8 mouse cellular contexts compared by ENCODE assay signal in the genomic region with DNA sequence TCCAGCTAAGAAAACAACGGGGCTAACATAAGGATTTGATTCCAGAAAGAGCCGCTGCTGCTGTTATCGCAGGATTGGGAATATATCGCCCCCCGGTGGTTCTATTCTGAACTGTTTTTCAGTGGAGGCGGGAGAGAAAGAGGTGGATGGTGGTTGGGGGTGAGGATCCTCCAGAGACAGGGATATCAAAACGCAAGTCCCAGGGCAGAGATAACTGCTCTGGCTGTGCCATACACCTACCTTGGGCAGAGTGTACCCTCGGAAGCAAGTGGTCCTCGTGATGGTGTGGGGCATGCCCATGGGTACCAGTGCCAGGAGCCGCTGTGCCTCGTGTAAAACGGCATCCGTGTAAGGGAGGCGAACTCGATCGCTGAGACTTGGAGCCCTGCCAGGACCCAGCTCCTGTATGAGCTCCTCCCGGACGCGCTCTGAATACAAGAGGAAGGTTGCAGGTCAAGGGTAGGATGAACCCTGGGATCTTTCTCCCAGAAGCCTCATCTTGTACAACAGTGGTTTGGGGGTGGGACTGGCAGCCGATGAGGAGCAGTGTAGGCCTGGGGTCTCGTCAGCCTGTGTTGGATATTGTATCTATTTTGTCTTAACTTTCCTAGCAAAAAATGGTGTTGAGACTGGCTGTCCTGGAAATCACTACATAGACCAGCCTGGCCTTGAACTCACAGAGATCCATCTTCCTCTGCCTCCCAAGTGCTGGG. TPM values are rescaled to one million over a fixed set of nuclear protein-coding genes. Genes with fewer than 3 reads are reported as not detected.
DNase-seq lines count a peak whose midpoint lies in the region; ATAC-seq lines count a peak whose summit lies in the region.

No protein-coding gene starts in this region.

- 34% methylated on average over 21 of the region's 21 CpGs for WGBS in hindbrain, embryonic 11.5 days
- WGBS in lung, embryonic 15.5 days = 13% methylated on average over 21 of the region's 21 CpGs

- no peak overlapping the region for H3K27ac ChIP-seq in hindbrain, embryonic 11.5 days (ENCODE audit: low read depth, low read length)
- no peak overlapping the region for H3K27ac ChIP-seq in lung, embryonic 15.5 days

- peak; percentile 62; the same call in 1 of the 2 replicates for ATAC-seq in hindbrain, embryonic 11.5 days (ENCODE audit: low FRiP score)
- ATAC-seq in lung, embryonic 15.5 days (ENCODE audit: borderline replicate concordance, extremely low read depth, low FRiP score, low TSS enrichment) = peak; percentile 24; the same call in 1 of the 2 replicates

- no peaks in the 10 kb centered on the region for H3K9me3 ChIP-seq in hindbrain, embryonic 11.5 days (ENCODE audit: control insufficient read depth, low read length)
- no peaks in the 10 kb centered on the region for H3K9me3 ChIP-seq in lung, embryonic 15.5 days

- no peak overlapping the region for H3K4me2 ChIP-seq in hindbrain, embryonic 11.5 days (replicated peaks; ENCODE audit: low read depth, low read length)
- peak overlapping the region; percentile 51 for H3K4me2 ChIP-seq in lung, embryonic 15.5 days

- no peak overlapping the region for H3K9ac ChIP-seq in hindbrain, embryonic 11.5 days (ENCODE audit: low read depth, low read length)
- H3K9ac ChIP-seq in lung, embryonic 15.5 days = peak overlapping the region; percentile 47

- H3K4me3 ChIP-seq in hindbrain, embryonic 11.5 days (ENCODE audit: low read depth, low read length) = no peak overlapping the region
- H3K4me3 ChIP-seq in lung, embryonic 15.5 days = peak overlapping the region; percentile 24

- peak; percentile 28 for DNase-seq in MEL-GATA-1-ER (ENCODE audit: extremely low read depth, low read depth)
- peak; percentile 65 to 68 for DNase-seq in cerebellum, adult 18-20 months
- peak; percentile 86 for DNase-seq in forelimb bud, embryonic 11.5 days (ENCODE audit: low read depth, low spot score)
- DNase-seq in hindbrain, embryonic 11.5 days (ENCODE audit: low spot score) = peak; percentile 88
- peak; percentile 61 to 81 for DNase-seq in layer of hippocampus, adult 8-10 months (ENCODE audit: low spot score in 2 of 2)
- DNase-seq in ovary, adult 18-20 months (ENCODE audit: low spot score) = peak; percentile 59
- DNase-seq in thymus, postnatal 4 days = peak; percentile 75

- H3K36me3 ChIP-seq in hindbrain, embryonic 11.5 days (ENCODE audit: control insufficient read depth, insufficient read depth, low read length) = no peaks in the 10 kb centered on the region
- no peaks in the 10 kb centered on the region for H3K36me3 ChIP-seq in lung, embryonic 15.5 days

- peaks cover 2% of the 10 kb centered on the region; the same call in 1 of the 2 replicates for H3K4me1 ChIP-seq in hindbrain, embryonic 11.5 days (replicated peaks; ENCODE audit: control insufficient read depth, insufficient read depth, low read length)
- peaks cover 18% of the 10 kb centered on the region for H3K4me1 ChIP-seq in lung, embryonic 15.5 days

- H3K27me3 ChIP-seq in hindbrain, embryonic 11.5 days (ENCODE audit: control insufficient read depth, insufficient read depth, low read length) = no peaks in the 10 kb centered on the region
- H3K27me3 ChIP-seq in lung, embryonic 15.5 days = no peaks in the 10 kb centered on the region

RNA-seq across cellular contexts. Expression of a gene that starts 10.9 kb away (rescaled TPM):
- polyA plus RNA-seq in hindbrain, embryonic 11.5 days (2014; fragmentation: Nextera tagmentation; extraction: Ambion mirVana) = 0.69 and 0.95 TPM in 2 replicates
- total RNA-seq in layer of hippocampus, adult 8-10 months (2022) = 1 to 10 TPM; 1.6 to 3.4 (median 2.4) TPM
- 10.7 and 11.4 TPM in 2 replicates for polyA plus RNA-seq in lung, embryonic 15.5 days (2015; fragmentation: Nextera tagmentation; extraction: Ambion mirVana)

RNA-seq across cellular contexts. Expression of a gene that starts 17.3 kb away (rescaled TPM):
- polyA plus RNA-seq in hindbrain, embryonic 11.5 days (2014; fragmentation: Nextera tagmentation; extraction: Ambion mirVana) = 15.0 and 19.4 TPM in 2 replicates
- 10 to 100 TPM; 40.7 to 75.5 (median 58.6) TPM for total RNA-seq in layer of hippocampus, adult 8-10 months (2022)
- 53.7 and 56.5 TPM in 2 replicates for polyA plus RNA-seq in lung, embryonic 15.5 days (2015; fragmentation: Nextera tagmentation; extraction: Ambion mirVana)

RNA-seq across cellular contexts. Expression of a gene that starts 51.2 kb away (rescaled TPM):
- polyA plus RNA-seq in hindbrain, embryonic 11.5 days (2014; fragmentation: Nextera tagmentation; extraction: Ambion mirVana) = 68.1 and 70.1 TPM in 2 replicates
- 100 to 1,000 TPM in 3 of 4 experiments, 10 to 100 TPM in 1; 99.7 to 117 (median 108) TPM for total RNA-seq in layer of hippocampus, adult 8-10 months (2022)
- polyA plus RNA-seq in lung, embryonic 15.5 days (2015; fragmentation: Nextera tagmentation; extraction: Ambion mirVana) = 56.9 and 58.5 TPM in 2 replicates

Comparison
In these comparisons a context has a peak if more than half of its experiments do, and no peak if none do; other contexts are left out.
1. DNase-seq: peak in every context shown above with its lines; median percentile 88 in hindbrain, embryonic 11.5 days; 86 in forelimb bud, embryonic 11.5 days; 75 in thymus, postnatal 4 days; 71 in layer of hippocampus, adult 8-10 months; 66 in cerebellum, adult 18-20 months; 59 in ovary, adult 18-20 months; 28 in MEL-GATA-1-ER.